Mouse (Mus musculus): ENCODE results near the gene Fam160a1.

Fam160a1 gene

DNA sequence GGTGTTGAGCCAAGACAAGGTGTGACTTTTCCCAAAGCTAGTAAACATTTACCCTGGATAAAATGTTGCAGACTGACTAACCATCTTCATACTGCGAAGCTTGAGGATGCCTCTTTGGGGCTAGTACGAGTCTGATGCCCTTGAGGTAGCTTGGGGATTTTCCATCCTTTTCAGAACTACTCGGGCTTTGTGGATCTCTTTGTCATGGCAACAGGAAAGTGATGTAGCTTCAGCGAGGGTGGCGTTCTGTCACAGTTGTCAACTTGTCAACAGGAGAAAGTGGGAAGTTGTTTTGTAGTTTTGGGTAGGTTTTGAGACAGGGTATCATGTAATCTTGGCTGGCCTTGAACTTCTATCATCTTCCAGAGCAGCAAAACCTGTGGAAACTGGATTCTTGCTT lies 197.7 kb downstream of the Fam160a1 start:
- no peak for DNase-seq

DNA sequence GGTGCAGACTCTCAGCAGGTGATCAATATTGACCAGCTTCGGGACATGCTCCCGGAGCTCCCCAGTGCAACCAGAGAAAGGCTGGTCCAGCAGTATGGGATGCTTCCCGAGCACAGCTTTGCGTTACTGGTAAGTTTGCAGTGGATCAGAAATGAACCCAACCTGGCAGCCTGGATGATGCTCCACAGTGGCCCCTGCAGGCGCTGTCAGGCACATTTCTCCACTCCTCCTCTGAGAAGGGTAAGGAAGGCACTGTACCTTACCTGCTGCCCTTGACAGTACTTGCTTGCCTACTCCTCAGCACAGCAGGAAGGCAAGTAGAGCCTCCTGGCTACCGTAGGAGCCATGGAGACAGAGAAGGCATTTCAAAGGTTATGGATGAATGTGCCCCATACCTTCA lies 198.2 kb downstream of the Fam160a1 start:
- DNase-seq, result peak; percentile 48

DNA sequence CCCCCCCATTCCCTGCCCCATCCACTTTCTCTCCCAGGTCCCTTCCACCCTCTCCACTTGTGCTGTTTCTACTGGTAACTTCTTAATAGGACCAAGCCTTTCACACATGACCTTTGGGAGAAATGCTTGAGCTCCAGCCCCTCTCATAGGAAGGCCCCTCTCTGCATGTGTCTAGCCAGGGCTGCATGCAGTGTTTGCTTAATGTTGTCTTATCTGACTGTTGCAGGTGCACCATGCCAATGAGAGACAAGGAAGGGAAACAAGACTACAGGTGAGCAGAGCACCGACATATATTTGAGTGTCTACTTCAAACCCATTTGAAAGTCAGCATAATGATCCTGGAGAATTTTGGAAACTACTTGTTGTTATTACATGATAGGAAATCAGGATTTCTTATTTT lies 200.7 kb downstream of the Fam160a1 start:
- DNase-seq, result no peak

Measured in cerebellum, adult 9-10 months (tissue).